9 mouse cellular contexts compared by ENCODE assay signal in genomic region chr7:128031403-128031976, GRCm38 (mm10). TPM values are rescaled to one million over a fixed set of nuclear protein-coding genes. Genes with fewer than 3 reads are reported as not detected.
DNase-seq lines count a peak whose midpoint lies in the region; ATAC-seq and TF ChIP-seq lines count a peak whose summit lies in the region.
"Had no signal": no experiment of that assay in that cellular context is flagged by ENCODE, and none has a peak within 500 bp of the region (broad histone marks: within the 10 kb centered on the region; RNA-seq: fewer than 3 reads in every experiment).

No protein-coding gene starts in this region.

- no peak for ATAC-seq in forebrain, embryonic 14.5 days
- no peak for ATAC-seq in forebrain, embryonic 12.5 days (ENCODE audit: low FRiP score)
- ATAC-seq in liver, embryonic 14.5 days (ENCODE audit: insufficient read depth), result peak; percentile 77
- ATAC-seq in megakaryocyte, adult 5-6 weeks (ENCODE audit: poor library complexity, severe bottlenecking), result no peak

- H3K36me3 ChIP-seq in forebrain, embryonic 14.5 days (ENCODE audit: control insufficient read depth, insufficient read depth, low read length), result no peaks in the 10 kb centered on the region
- no peaks in the 10 kb centered on the region for H3K36me3 ChIP-seq in forebrain, embryonic 12.5 days (replicated peaks)
- no peaks in the 10 kb centered on the region for H3K36me3 ChIP-seq in liver, embryonic 14.5 days (replicated peaks; ENCODE audit: control insufficient read depth, insufficient read depth, low read depth)

- TF ChIP-seq EP300 in liver, embryonic 14.5 days (IDR thresholded peaks at IDR 0.05; ENCODE audit: low read depth), result no peak

- TF ChIP-seq CTCF in liver, embryonic 14.5 days (IDR thresholded peaks at IDR 0.05; ENCODE audit: low read depth), result no peak

- H3K27ac ChIP-seq in forebrain, embryonic 14.5 days (ENCODE audit: low read depth, low read length), result no peak overlapping the region
- H3K27ac ChIP-seq in forebrain, embryonic 12.5 days, result no peak overlapping the region
- no peak overlapping the region for H3K27ac ChIP-seq in liver, embryonic 14.5 days

- H3K9me3 ChIP-seq in forebrain, embryonic 14.5 days (replicated peaks; ENCODE audit: control insufficient read depth, low read length), result no peaks in the 10 kb centered on the region
- no peaks in the 10 kb centered on the region for H3K9me3 ChIP-seq in forebrain, embryonic 12.5 days
- H3K9me3 ChIP-seq in liver, embryonic 14.5 days (ENCODE audit: control insufficient read depth, low read length), result no peaks in the 10 kb centered on the region

- H3K4me1 ChIP-seq in forebrain, embryonic 14.5 days (ENCODE audit: control insufficient read depth, insufficient read depth, low read length), result no peaks in the 10 kb centered on the region
- no peaks in the 10 kb centered on the region for H3K4me1 ChIP-seq in forebrain, embryonic 12.5 days
- peaks cover 0 to 4% of the 10 kb centered on the region in 2 experiments; a peak in 2 of 4 replicates for H3K4me1 ChIP-seq in liver, embryonic 14.5 days (replicated peaks; ENCODE audit: control insufficient read depth in 2 of 2, insufficient read depth in 2 of 2, low read length in 1 of 2)

- WGBS in forebrain, embryonic 14.5 days, result 38% methylated on average over 9 of the region's 9 CpGs
- 35% methylated on average over 9 of the region's 9 CpGs for WGBS in forebrain, embryonic 12.5 days
- WGBS in liver, embryonic 14.5 days (ENCODE audit: insufficient replicate concordance), result 43% methylated on average over 9 of the region's 9 CpGs

- no peak overlapping the region for H3K4me2 ChIP-seq in forebrain, embryonic 14.5 days (ENCODE audit: low read length)
- H3K4me2 ChIP-seq in forebrain, embryonic 12.5 days, result no peak overlapping the region
- H3K4me2 ChIP-seq in liver, embryonic 14.5 days (ENCODE audit: low read depth), result no peak overlapping the region

- DNase-seq in forebrain, embryonic 14.5 days (ENCODE audit: low spot score), result peak; percentile 58
- peak; percentile 94 for DNase-seq in ES-CJ7 (ENCODE audit: low read depth, low spot score)
- DNase-seq in gonadal fat pad, adult 2 months (ENCODE audit: low read depth), result peak; percentile 62
- DNase-seq in liver, embryonic 14.5 days (ENCODE audit: low read depth in 3 of 3, low spot score in 3 of 3), result peak; percentile 30 to 52 (median 41)
- no peak for DNase-seq in ovary, postnatal 14 days (ENCODE audit: low spot score)
- DNase-seq in layer of hippocampus, adult 18-20 months (ENCODE audit: low spot score in 2 of 2), result no peak

- H3K9ac ChIP-seq in forebrain, embryonic 14.5 days (ENCODE audit: low read length), result no peak overlapping the region
- no peak overlapping the region for H3K9ac ChIP-seq in forebrain, embryonic 12.5 days
- H3K9ac ChIP-seq in liver, embryonic 14.5 days (replicated peaks), result no peak overlapping the region

- H3K27me3 ChIP-seq in forebrain, embryonic 14.5 days (replicated peaks; ENCODE audit: control insufficient read depth, insufficient read depth, low read length), result no peaks in the 10 kb centered on the region
- H3K27me3 ChIP-seq in forebrain, embryonic 12.5 days, result no peaks in the 10 kb centered on the region
- H3K27me3 ChIP-seq in liver, embryonic 14.5 days (ENCODE audit: control insufficient read depth, insufficient read depth, low read length), result no peaks in the 10 kb centered on the region

- no peak overlapping the region for H3K4me3 ChIP-seq in forebrain, embryonic 14.5 days (ENCODE audit: low read depth, low read length)
- no peak overlapping the region for H3K4me3 ChIP-seq in forebrain, embryonic 12.5 days (replicated peaks)
- H3K4me3 ChIP-seq in liver, embryonic 14.5 days (ENCODE audit: insufficient read depth in 1 of 2, low read depth in 2 of 2, low read length in 2 of 2), result no peak overlapping the region

RNA-seq across cellular contexts. Expression of gene Trim72, which starts 27.7 kb away (rescaled TPM):
- polyA plus RNA-seq in forebrain, embryonic 14.5 days (2014; fragmentation: Nextera tagmentation; extraction: Ambion mirVana), result not detected in 2 replicates
- polyA plus RNA-seq in forebrain, embryonic 12.5 days (2016; fragmentation: Nextera tagmentation; extraction: Ambion mirVana), result not detected in 2 replicates
- polyA plus RNA-seq in gonadal fat pad, adult 2 months (2012; rRNA removed), result 1.2 and 1.6 TPM in 2 replicates
- polyA plus RNA-seq in liver, embryonic 14.5 days (2012; rRNA removed), result 0.03 and 0.04 TPM in 2 replicates
- polyA plus RNA-seq in liver, embryonic 14.5 days (2014; fragmentation: Nextera tagmentation; extraction: Ambion mirVana), result not detected in 2 replicates
- total RNA-seq in megakaryocyte, adult 5-6 weeks (2015), result not detected in 2 replicates
- total RNA-seq in megakaryocyte, adult 5-6 weeks (2017), result not detected in 2 replicates
- under 1 TPM; 0.32 to 0.58 TPM for total RNA-seq in layer of hippocampus, adult 18-20 months (2021)

RNA-seq across cellular contexts. Expression of gene Itgam, which starts 30.9 kb away (rescaled TPM):
- 0.22 and 0.41 TPM in 2 replicates for polyA plus RNA-seq in forebrain, embryonic 14.5 days (2014; fragmentation: Nextera tagmentation; extraction: Ambion mirVana)
- 0.54 TPM in 2 replicates for polyA plus RNA-seq in forebrain, embryonic 12.5 days (2016; fragmentation: Nextera tagmentation; extraction: Ambion mirVana)
- polyA plus RNA-seq in gonadal fat pad, adult 2 months (2012; rRNA removed), result 13.7 and 17.3 TPM in 2 replicates
- polyA plus RNA-seq in liver, embryonic 14.5 days (2012; rRNA removed), result 1.9 and 2.7 TPM in 2 replicates
- polyA plus RNA-seq in liver, embryonic 14.5 days (2014; fragmentation: Nextera tagmentation; extraction: Ambion mirVana), result 1.1 and 1.5 TPM in 2 replicates
- 209 and 227 TPM in 2 replicates for total RNA-seq in megakaryocyte, adult 5-6 weeks (2015)
- total RNA-seq in megakaryocyte, adult 5-6 weeks (2017), result 286 and 332 TPM in 2 replicates
- total RNA-seq in layer of hippocampus, adult 18-20 months (2021), result 10 to 100 TPM; 11.0 to 11.2 TPM

RNA-seq across cellular contexts. Expression of gene Gm49368, which starts 31.0 kb away (rescaled TPM):
- not detected in 2 replicates for polyA plus RNA-seq in forebrain, embryonic 14.5 days (2014; fragmentation: Nextera tagmentation; extraction: Ambion mirVana)
- polyA plus RNA-seq in forebrain, embryonic 12.5 days (2016; fragmentation: Nextera tagmentation; extraction: Ambion mirVana), result not detected in 2 replicates
- polyA plus RNA-seq in gonadal fat pad, adult 2 months (2012; rRNA removed), result not detected in 2 replicates
- 0.02 TPM in 1 of 2 replicates, not detected in the other for polyA plus RNA-seq in liver, embryonic 14.5 days (2012; rRNA removed)
- 0.03 TPM in 1 of 2 replicates, not detected in the other for polyA plus RNA-seq in liver, embryonic 14.5 days (2014; fragmentation: Nextera tagmentation; extraction: Ambion mirVana)
- total RNA-seq in megakaryocyte, adult 5-6 weeks (2015), result 9.8 and 11.2 TPM in 2 replicates
- total RNA-seq in megakaryocyte, adult 5-6 weeks (2017), result 0.81 and 2.3 TPM in 2 replicates
- under 1 TPM in 1 of 2 experiments, not detected in 1; 0.25 TPM for total RNA-seq in layer of hippocampus, adult 18-20 months (2021)
- total RNA-seq: heart, adult 18-20 months had no signal

RNA-seq across cellular contexts. Expression of gene Pycard, which starts 37.8 kb away (rescaled TPM):
- 7.1 and 11.5 TPM in 2 replicates for polyA plus RNA-seq in forebrain, embryonic 14.5 days (2014; fragmentation: Nextera tagmentation; extraction: Ambion mirVana)
- 3.3 and 5.9 TPM in 2 replicates for polyA plus RNA-seq in forebrain, embryonic 12.5 days (2016; fragmentation: Nextera tagmentation; extraction: Ambion mirVana)
- 45.2 and 50.8 TPM in 2 replicates for polyA plus RNA-seq in gonadal fat pad, adult 2 months (2012; rRNA removed)
- 13.8 and 20.2 TPM in 2 replicates for polyA plus RNA-seq in liver, embryonic 14.5 days (2012; rRNA removed)
- polyA plus RNA-seq in liver, embryonic 14.5 days (2014; fragmentation: Nextera tagmentation; extraction: Ambion mirVana), result 37.1 and 39.3 TPM in 2 replicates
- total RNA-seq in megakaryocyte, adult 5-6 weeks (2015), result 251 and 323 TPM in 2 replicates
- 48.0 and 56.5 TPM in 2 replicates for total RNA-seq in megakaryocyte, adult 5-6 weeks (2017)
- 1 to 10 TPM; 2.1 to 3.2 TPM for total RNA-seq in layer of hippocampus, adult 18-20 months (2021)

Comparison
In these comparisons a context has a peak if more than half of its experiments do, and no peak if none do; other contexts are left out.
1. DNase-seq: peak in forebrain, embryonic 14.5 days (single experiment), ES-CJ7 (single experiment), gonadal fat pad, adult 2 months (single experiment) and liver, embryonic 14.5 days (3 of 3); none in ovary, postnatal 14 days (single experiment) and layer of hippocampus, adult 18-20 months (0 of 2).